Mouse (Mus musculus): Measurements from ENCODE around the gene Plcg2.

DNA sequence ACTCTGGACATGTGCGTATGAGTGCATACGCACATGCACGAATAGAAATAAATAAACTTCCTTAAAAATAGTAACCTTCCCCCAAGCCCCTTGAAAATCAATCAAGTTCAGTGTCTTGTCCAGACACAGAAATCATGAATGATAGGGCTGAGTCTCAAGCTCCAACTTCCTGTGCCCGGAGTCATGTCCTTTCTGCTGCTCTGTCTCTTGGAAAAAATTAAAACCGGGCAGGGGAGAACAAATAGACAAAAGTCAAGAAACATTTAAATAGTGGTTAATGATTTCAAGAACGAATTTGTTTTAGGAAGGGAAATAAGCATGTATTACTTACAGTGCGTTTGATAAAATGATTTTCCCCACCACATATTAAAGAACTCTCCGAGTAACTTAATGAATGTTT lies 178.9 kb downstream of the Plcg2 start:
- no peak for TF ChIP-seq CTCF (conservative IDR thresholded peaks at IDR 0.05; ENCODE audit: insufficient read depth, insufficient read length, low read depth, low read length)
- no peak for TF ChIP-seq POLR2A (IDR thresholded peaks at IDR 0.05; ENCODE audit: low read depth, low read length)

Measured in kidney, adult 2 months (tissue).